Mouse (Mus musculus) gastrocnemius, adult 2 months (tissue): Measurements from ENCODE around the gene Prrt1. TPM values are rescaled to one million over a fixed set of nuclear protein-coding genes. Genes with fewer than 3 reads are reported as not detected.
A peak's percentile ranks its signal among the peaks of the same experiment; 100 is the strongest.

Experiments
- DNase-seq: peaks from one replicate; pipeline ENCODE4 v3.0.0; 2022
- H3K27ac ChIP-seq: fragments of 200-600 bp; 2 replicates; pipeline ENCODE4 v1.8.1; 2022; ENCODE audit warnings: mild to moderate bottlenecking
- H3K4me3 ChIP-seq: fragments of 200-600 bp; 2 replicates; pipeline ENCODE4 v1.8.1; 2022; ENCODE audit warnings: mild to moderate bottlenecking, moderate library complexity
- CTCF ChIP-seq: fragments of 200-600 bp; IDR thresholded peaks from 2 replicates; pipeline ENCODE4 v1.8.1; 2022; ENCODE audit warnings: antibody characterized with exemption, mild to moderate bottlenecking, moderate library complexity
- intact Hi-C: fragments of 180-260 bp; cut with DNase I; formaldehyde crosslinking; loops from one replicate; pipeline ENCODE4 v1.15.1; 2025
- total RNA-seq, 2 experiments: library from RNA; stranded (reverse); gene quantifications; 2 replicates each; pipeline ENCODE4 v1.2.3; 2021

Prrt1 gene
- total RNA-seq, 2 experiments from 2014 or later: 0.28 to 0.36 TPM

DNA sequence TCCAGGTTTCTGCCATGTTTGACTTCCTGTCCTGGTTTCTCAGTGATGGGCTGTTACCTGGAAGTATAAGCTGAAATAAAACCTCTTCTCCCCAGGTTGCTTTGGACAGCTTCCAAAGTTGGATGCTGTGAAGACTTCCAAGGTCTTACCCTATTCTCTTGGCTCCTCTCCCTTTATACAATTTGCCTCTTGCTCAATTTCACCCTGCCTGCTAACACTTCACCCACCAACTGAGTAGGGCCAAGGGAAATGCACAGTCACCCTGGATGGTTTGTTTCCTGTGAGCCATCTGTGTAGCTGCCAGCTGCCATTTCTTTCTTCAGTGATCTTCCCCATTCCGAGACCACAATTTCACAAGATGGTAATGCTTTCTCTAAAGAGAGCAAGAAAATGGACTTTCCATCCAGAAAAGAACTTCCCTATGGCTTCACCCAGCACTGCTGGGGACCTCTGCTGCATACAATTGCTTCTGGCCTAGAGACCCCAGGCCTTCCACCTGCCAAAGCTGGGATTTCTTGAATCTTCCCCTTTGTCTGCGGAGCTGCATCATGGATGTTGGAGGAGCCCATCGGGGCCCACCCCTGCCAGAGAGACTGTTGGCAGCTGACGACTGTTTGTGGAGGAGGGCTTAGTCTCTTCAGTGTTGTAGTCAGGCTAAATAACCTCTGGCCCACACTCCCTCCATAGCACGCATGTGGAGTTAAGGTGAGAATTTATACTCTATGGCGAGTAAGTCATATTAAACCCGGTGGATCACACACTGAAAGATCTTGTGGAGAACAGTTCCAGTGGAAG is 10.3 kb downstream of the Prrt1 start:
- peak; percentile 14 for DNase-seq
- Histone ChIP-seq H3K4me3 (no peak overlapping the region), H3K27ac (peak overlapping the region; percentile 38; the same call in 1 of the 2 replicates)
- intact Hi-C loops: loop anchor here (10.0 kb wide), 1 partner anchor 195 kb away; the partner anchor contains the start of genes Dxo and Stk19
- TF ChIP-seq CTCF: no peak

DNA sequence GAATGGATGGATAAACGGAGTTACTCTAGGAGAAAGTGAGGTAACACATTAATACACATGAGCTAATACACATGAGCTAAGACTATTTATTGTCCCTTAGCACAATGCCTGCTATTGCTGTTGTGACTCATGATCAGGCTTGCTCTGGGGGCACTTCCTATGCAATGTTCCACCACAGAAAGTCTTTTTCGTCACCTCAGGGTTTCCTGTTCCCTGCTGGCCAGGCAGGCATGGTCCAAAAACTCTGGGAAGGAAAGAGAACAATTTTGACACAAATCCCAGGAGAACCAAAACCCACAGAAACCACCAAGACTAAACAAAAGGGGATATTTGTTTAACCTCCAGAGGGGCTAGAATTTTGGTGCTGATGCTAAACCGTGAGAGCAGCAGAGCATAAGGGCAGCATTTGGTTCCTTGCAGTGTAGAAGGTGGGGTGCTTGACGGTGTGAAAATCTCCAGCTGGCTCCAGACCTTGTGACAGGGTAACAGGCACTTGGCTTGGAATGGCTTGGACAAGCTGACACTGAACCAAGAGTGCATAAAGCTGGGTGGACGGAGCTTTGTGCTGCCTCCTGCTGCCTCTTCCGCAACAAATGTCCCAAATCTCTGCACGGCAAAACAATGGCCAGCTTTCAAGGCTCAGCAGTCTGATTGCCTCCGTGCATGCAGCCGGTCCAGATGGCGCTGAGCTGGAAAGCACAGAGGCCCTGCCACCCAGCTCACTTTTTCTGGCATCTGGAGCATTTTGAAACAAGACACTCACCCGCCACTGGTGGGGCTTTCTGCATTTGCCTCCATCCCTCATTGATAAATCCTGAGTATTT is 11.7 kb downstream of the Prrt1 start:
- TF ChIP-seq CTCF: peak; percentile 18; the same call in 1 of the 2 replicates
- peak; percentile 30 for DNase-seq
- Histone ChIP-seq H3K4me3 (no peak overlapping the region), H3K27ac (peak overlapping the region; percentile 73)
- intact Hi-C loops: loop anchor here (10.0 kb wide), 1 partner anchor 194 kb away; the partner anchor contains the start of genes Dxo and Stk19

DNA sequence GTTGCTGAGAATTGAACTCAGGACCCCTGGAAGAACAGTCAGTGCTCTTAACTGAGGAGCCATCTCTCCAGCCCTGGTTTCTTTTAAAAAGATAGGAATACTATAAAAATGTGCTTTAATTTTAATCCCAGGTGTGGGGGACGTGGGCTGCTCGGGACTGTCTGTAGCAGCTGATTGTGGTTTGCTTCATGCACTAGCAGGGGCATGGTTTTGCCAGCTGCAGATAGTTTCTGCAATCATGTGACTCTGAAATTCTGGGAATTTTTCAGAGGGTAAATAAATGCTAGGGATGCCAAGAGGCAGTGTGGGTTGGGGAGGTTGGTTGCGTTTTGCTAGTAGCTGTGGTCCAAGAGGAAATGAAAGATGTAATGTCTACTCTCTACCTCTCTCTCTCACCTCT is 12.6 kb downstream of the Prrt1 start:
- intact Hi-C loops: loop anchor here (10.0 kb wide), 1 partner anchor 193 kb away; the partner anchor contains the start of genes Dxo and Stk19
- no peak overlapping the region for H3K4me3 ChIP-seq
- H3K27ac ChIP-seq: peak overlapping the region; percentile 73; the same call in 1 of the 2 replicates
- TF ChIP-seq CTCF: no peak
- no peak for DNase-seq

DNA sequence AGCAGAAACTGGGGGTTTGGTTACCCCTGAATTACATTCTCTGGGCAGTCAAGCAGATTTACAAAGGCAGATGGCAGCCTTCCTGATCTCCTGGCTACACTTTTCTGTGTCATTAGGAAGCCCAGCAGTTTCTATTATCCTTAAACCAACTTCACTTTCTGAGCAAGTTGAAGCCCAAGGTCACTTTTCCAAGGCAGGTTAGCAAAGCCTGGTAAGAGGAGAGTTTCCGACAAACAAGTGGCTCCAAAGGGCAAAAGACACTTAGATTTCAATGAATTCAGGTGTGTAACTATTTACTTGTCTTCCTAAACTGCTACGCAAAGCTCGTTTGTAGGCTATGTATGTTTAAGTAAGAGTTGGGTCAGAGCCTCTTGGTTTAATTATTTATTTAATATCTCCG is 14.0 kb downstream of the Prrt1 start:
- Histone ChIP-seq H3K4me3 (no peak overlapping the region), H3K27ac (no peak overlapping the region)
- intact Hi-C loops: loop anchor here (10.0 kb wide), 1 partner anchor 191 kb away; the partner anchor contains the start of genes Dxo and Stk19
- no peak for DNase-seq
- no peak for TF ChIP-seq CTCF

DNA sequence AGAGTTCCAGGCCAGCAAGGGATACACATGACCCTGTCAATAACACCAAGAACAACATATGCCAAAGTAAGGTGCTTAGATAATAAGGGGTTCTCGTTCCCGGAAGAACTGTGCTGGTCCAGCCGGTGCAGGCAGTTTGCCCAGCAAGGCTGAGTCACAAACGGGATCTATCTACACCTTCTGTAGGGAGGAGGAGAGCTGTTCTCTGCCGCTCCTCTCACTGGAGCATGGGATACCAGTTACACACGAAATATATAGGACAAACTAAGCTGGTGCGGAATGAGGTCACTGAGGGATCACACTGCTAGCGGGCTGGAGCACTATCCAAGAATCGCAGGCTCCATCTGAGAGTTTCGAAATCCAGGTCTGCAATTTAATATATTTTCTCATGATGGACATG is 14.6 kb downstream of the Prrt1 start:
- intact Hi-C loops: loop anchor here (10.0 kb wide), 1 partner anchor 191 kb away; the partner anchor contains the start of genes Dxo and Stk19
- peak overlapping the region; percentile 94; the same call in 1 of the 2 replicates for H3K4me3 ChIP-seq
- TF ChIP-seq CTCF: no peak
- peak; percentile 19 for DNase-seq
- no peak overlapping the region for H3K27ac ChIP-seq

DNA sequence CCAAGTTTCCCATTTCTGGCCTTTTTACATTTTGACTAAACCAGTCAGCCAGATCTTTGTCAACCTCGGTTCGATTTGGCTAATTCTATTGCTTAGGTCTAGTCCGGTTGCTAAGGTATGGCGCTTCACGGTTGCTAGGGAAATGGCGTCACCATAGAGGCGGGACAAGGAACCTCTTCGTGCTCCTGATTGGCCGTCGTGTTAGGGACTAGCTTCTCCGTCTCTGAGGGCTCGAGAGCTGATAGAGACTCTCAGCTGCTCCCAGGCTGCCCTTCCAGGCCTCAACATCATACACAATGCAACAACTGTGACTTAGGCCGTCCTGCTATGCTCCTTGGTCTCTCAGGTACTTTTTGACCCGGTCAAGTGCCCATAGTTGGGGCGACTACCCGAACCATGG is 15.3 kb downstream of the Prrt1 start, which contains the start of gene Fkbpl:
Gene Fkbpl, plus strand, starts transcription at position 157 of the 400 bp plus-strand sequence.
- Histone ChIP-seq H3K27ac (peak within 1 kb of the TSS; percentile 91), H3K4me3 (peak within 1 kb of the TSS; percentile 94)
- intact Hi-C loops: loop anchor here (10.0 kb wide), 1 partner anchor 190 kb away; the partner anchor contains the start of genes Dxo and Stk19
- TF ChIP-seq CTCF: no peak
- DNase-seq: peak; percentile 96

DNA sequence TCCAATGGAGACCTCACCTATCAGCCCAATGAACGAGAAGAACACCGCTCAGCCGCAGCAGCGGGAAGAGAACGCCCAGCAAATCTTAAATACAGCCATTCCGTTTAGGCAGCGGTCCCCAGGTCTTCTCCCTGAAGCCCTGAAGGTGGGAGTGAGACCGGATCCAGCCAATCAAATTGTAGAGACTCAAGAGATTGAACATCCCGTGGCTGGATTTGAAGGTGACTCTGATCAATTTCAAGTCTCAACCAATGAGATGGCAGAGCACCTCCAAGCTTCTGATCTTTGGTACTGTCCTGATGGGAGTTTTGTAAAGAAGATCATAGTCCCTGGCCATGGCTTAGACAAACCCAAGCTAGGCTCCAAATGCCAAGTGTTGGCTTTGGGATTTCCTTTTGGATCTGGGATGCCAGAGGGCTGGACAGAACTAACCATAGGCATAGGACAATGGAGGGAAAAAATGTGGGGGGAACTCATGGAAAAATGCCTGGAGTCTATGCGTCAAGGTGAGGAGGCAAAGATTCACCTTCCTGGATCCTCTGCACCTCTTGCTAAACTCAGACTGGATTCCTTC is 16.0 kb downstream of the Prrt1 start:
- TF ChIP-seq CTCF: no peak
- intact Hi-C loops: loop anchor here (10.0 kb wide), 1 partner anchor 189 kb away; the partner anchor contains the start of genes Dxo and Stk19
- peak; percentile 12 for DNase-seq

DNA sequence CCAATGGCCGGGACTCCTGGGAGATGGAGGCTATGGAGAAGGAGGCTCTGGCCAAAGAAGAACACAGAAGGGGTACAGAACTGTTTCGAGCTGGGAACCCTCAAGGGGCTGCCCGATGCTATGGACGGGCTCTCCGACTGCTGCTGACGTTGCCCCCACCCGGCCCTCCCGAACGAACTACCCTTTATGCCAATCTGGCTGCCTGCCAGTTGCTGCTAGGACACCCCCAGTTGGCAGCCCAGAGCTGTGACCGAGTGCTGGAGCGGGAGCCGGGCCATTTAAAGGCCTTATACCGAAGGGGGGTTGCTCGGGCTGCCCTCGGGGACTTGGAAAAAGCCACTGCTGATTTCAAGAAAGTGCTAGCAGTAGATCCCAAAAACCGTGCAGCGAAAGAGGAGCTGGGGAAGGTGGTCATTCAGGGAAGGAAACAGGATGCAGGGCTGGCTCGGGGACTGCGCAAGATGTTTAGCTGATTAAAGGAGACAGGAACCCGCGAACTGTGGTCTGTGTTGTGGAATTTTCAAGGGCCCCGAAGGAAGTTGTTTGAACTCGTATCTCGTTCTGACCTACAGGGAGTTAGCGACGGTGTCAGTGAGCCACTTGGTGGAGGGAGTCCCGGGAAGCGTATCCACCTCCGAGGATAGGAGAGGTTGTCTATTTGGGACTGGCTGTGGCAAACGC is 16.6 kb downstream of the Prrt1 start:
- intact Hi-C loops: loop anchor here (10.0 kb wide), 1 partner anchor 189 kb away; the partner anchor contains the start of genes Dxo and Stk19
- H3K27ac ChIP-seq: peak overlapping the region; percentile 91

More for the DNA sequence above, 16.0 kb downstream of the Prrt1 start:
- peak overlapping the region; percentile 94 for H3K4me3 ChIP-seq
- peak overlapping the region; percentile 91 for H3K27ac ChIP-seq

DNA sequence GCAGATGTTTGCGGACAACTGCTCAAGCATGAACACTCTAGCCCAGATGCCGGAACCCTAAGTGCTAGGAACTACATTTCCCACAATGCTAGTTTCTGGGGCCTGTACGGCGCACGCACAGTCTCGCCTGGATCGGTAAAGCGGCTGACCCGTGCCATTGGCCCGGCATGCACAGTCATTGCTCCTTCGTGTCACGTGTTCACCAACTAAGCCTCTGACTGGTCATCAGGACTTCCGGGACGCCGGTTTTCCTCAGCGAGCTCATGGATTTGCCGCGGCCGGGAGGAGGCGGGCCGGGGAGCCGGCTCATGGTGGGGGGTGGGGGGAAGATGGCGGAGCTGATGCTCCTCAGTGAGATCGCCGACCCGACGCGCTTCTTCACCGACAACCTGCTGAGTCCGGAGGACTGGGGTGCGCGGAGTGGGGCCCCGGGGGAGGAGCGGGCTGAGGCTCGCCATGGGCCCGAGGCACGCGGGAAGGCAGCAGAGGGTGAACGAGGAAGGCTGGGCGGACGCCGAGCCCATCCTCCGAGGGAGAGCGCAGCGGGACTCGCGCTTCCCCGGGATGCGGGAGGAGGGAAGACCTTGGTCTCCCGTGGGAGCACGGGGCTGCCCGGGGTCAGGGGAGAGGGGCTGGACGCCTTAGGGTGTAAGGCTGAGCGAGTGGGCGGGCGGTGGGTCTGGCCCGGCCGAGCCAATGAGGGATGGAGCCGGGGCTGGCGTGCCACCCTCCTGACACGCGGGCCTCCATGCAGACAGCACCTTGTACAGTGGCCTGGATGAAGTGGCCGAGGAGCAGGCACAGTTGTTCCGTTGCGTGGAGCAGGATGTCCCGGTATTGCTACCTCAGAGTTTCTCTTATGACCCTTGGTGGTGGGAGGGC is 17.8 kb downstream of the Prrt1 start, which contains the start of gene Atf6b:
Gene Atf6b, plus strand, starts transcription at position 241 of the 882 bp plus-strand sequence.
- TF ChIP-seq CTCF: no peak
- DNase-seq: peak; percentile 98
- intact Hi-C loops: loop anchor here (10.0 kb wide), 1 partner anchor 188 kb away; the partner anchor contains the start of genes Dxo and Stk19
- Histone ChIP-seq H3K4me3 (peak within 1 kb of the TSS; percentile 94), H3K27ac (peak within 1 kb of the TSS; percentile 92)

More for the DNA sequence above, 16.6 kb downstream of the Prrt1 start:
- peak overlapping the region; percentile 94 for H3K4me3 ChIP-seq
- TF ChIP-seq CTCF: no peak
- peak; percentile 45 for DNase-seq
